Mouse (Mus musculus): Measurements from ENCODE around the gene Kcna10. TPM values are rescaled to one million over a fixed set of nuclear protein-coding genes. Genes with fewer than 3 reads are reported as not detected.

The Kcna10 gene
- polyA plus RNA-seq, 1 experiment from 2014 or later, result not detected

GRCm38 (mm10) chr3:107171964-107172363 is 10.9 kb upstream of the Kcna10 start:
- no peak for ATAC-seq
- H3K9me3 ChIP-seq (replicated peaks), result no peaks in the 10 kb centered on the region
- no peak overlapping the region for H3K4me2 ChIP-seq
- H3K27ac ChIP-seq, result no peak overlapping the region
- H3K36me3 ChIP-seq (ENCODE audit: poor library complexity, severe bottlenecking), result no peaks in the 10 kb centered on the region
- no peak overlapping the region for H3K9ac ChIP-seq
- no peaks in the 10 kb centered on the region for H3K4me1 ChIP-seq
- no peak overlapping the region for H3K4me3 ChIP-seq
- 79% methylated on average over 3 of the region's 3 CpGs for WGBS
- H3K27me3 ChIP-seq, result no peaks in the 10 kb centered on the region

- Histone ChIP-seq H3K4me3 (no peak overlapping the region), H3K4me2 (no peak overlapping the region), H3K4me1 (no peaks in the 10 kb centered on the region), H3K27ac (no peak overlapping the region), H3K9ac (no peak overlapping the region), H3K36me3 (ENCODE audit: poor library complexity, severe bottlenecking) (no peaks in the 10 kb centered on the region), H3K9me3 (replicated peaks) (no peaks in the 10 kb centered on the region), H3K27me3 (no peaks in the 10 kb centered on the region)
- ATAC-seq, result no peak
- 95% methylated on average over 1 of the region's 1 CpGs for WGBS
Measured at GRCm38 (mm10) chr3:107172556-107172955, 10.3 kb upstream of the Kcna10 start.

- Histone ChIP-seq H3K36me3 (ENCODE audit: poor library complexity, severe bottlenecking) (no peaks in the 10 kb centered on the region), H3K4me3 (no peak overlapping the region), H3K9me3 (replicated peaks) (no peaks in the 10 kb centered on the region), H3K4me1 (no peaks in the 10 kb centered on the region), H3K27ac (no peak overlapping the region), H3K4me2 (no peak overlapping the region), H3K9ac (no peak overlapping the region), H3K27me3 (no peaks in the 10 kb centered on the region)
- ATAC-seq, result no peak
- WGBS, result 76% methylated on average over 4 of the region's 4 CpGs
Measured at GRCm38 (mm10) chr3:107175486-107175885, 7.4 kb upstream of the Kcna10 start.

- no peak overlapping the region for H3K27ac ChIP-seq
- no peak overlapping the region for H3K9ac ChIP-seq
- H3K36me3 ChIP-seq (ENCODE audit: poor library complexity, severe bottlenecking), result no peaks in the 10 kb centered on the region
- peak; percentile 90 for ATAC-seq
- H3K4me2 ChIP-seq, result no peak overlapping the region
- H3K27me3 ChIP-seq, result no peaks in the 10 kb centered on the region
- 73% methylated on average over 9 of the region's 9 CpGs for WGBS
- H3K4me1 ChIP-seq, result no peaks in the 10 kb centered on the region
- no peak overlapping the region for H3K4me3 ChIP-seq
- H3K9me3 ChIP-seq (replicated peaks), result no peaks in the 10 kb centered on the region
Measured at GRCm38 (mm10) chr3:107176501-107176900, 6.4 kb upstream of the Kcna10 start.

- 82% methylated on average over 2 of the region's 2 CpGs for WGBS
- Histone ChIP-seq H3K27ac (no peak overlapping the region), H3K4me2 (no peak overlapping the region), H3K27me3 (no peaks in the 10 kb centered on the region), H3K4me3 (no peak overlapping the region), H3K36me3 (ENCODE audit: poor library complexity, severe bottlenecking) (no peaks in the 10 kb centered on the region), H3K9ac (no peak overlapping the region), H3K9me3 (replicated peaks) (no peaks in the 10 kb centered on the region), H3K4me1 (no peaks in the 10 kb centered on the region)
- no peak for ATAC-seq
Measured at GRCm38 (mm10) chr3:107180860-107181259, 2.0 kb upstream of the Kcna10 start.

GRCm38 (mm10) chr3:107183178-107183577 is 322 bp downstream of the Kcna10 start:
- Histone ChIP-seq H3K9me3 (replicated peaks) (no peaks in the 10 kb centered on the region), H3K4me2 (no peak overlapping the region), H3K27ac (no peak overlapping the region), H3K4me1 (no peaks in the 10 kb centered on the region), H3K9ac (no peak overlapping the region), H3K36me3 (ENCODE audit: poor library complexity, severe bottlenecking) (no peaks in the 10 kb centered on the region), H3K4me3 (no peak overlapping the region), H3K27me3 (no peaks in the 10 kb centered on the region)
- ATAC-seq, result no peak
- WGBS, result 85% methylated on average over 3 of the region's 3 CpGs

- Histone ChIP-seq H3K4me1 (peaks cover 3% of the 10 kb centered on the region; the same call in 1 of the 2 replicates), H3K9ac (no peak overlapping the region), H3K36me3 (ENCODE audit: poor library complexity, severe bottlenecking) (no peaks in the 10 kb centered on the region), H3K4me2 (no peak overlapping the region), H3K9me3 (replicated peaks) (no peaks in the 10 kb centered on the region), H3K27ac (no peak overlapping the region), H3K27me3 (no peaks in the 10 kb centered on the region), H3K4me3 (no peak overlapping the region)
- WGBS, result 80% methylated on average over 3 of the region's 3 CpGs
- ATAC-seq, result no peak
Measured at GRCm38 (mm10) chr3:107185597-107185996, 2.7 kb downstream of the Kcna10 start.

GRCm38 (mm10) chr3:107187022-107187421 is 4.2 kb downstream of the Kcna10 start:
- 75% methylated on average over 4 of the region's 4 CpGs for WGBS
- Histone ChIP-seq H3K27me3 (no peaks in the 10 kb centered on the region), H3K9me3 (replicated peaks) (no peaks in the 10 kb centered on the region), H3K4me1 (peaks cover 5% of the 10 kb centered on the region; the same call in 1 of the 2 replicates), H3K9ac (no peak overlapping the region), H3K27ac (no peak overlapping the region), H3K36me3 (ENCODE audit: poor library complexity, severe bottlenecking) (no peaks in the 10 kb centered on the region), H3K4me3 (no peak overlapping the region), H3K4me2 (no peak overlapping the region)
- no peak for ATAC-seq

- ATAC-seq, result peak; percentile 87
- Histone ChIP-seq H3K4me3 (no peak overlapping the region), H3K4me2 (no peak overlapping the region), H3K36me3 (ENCODE audit: poor library complexity, severe bottlenecking) (no peaks in the 10 kb centered on the region), H3K27me3 (0 out of 2 replicates have a peak, but pooled peaks cover 2% of the 10 kb centered on the region), H3K27ac (no peak overlapping the region), H3K4me1 (peaks cover 5% of the 10 kb centered on the region; the same call in 1 of the 2 replicates), H3K9me3 (replicated peaks) (no peaks in the 10 kb centered on the region), H3K9ac (no peak overlapping the region)
- 48% methylated on average over 6 of the region's 6 CpGs for WGBS
Measured at GRCm38 (mm10) chr3:107188226-107188899, 5.5 kb downstream of the Kcna10 start.

GRCm38 (mm10) chr3:107201310-107202180 is 18.7 kb downstream of the Kcna10 start:
- 0 out of 2 replicates have a peak, but pooled peaks cover 7% of the 10 kb centered on the region for H3K4me1 ChIP-seq
- H3K36me3 ChIP-seq (ENCODE audit: poor library complexity, severe bottlenecking), result no peaks in the 10 kb centered on the region
- H3K9me3 ChIP-seq (replicated peaks), result no peaks in the 10 kb centered on the region
- no peak overlapping the region for H3K27ac ChIP-seq
- no peak overlapping the region for H3K4me2 ChIP-seq
- no peaks in the 10 kb centered on the region for H3K27me3 ChIP-seq
- peak; percentile 57 for ATAC-seq
- H3K4me3 ChIP-seq, result no peak overlapping the region
- H3K9ac ChIP-seq, result no peak overlapping the region
- WGBS, result 33% methylated on average over 9 of the region's 9 CpGs

- Histone ChIP-seq H3K9me3 (replicated peaks) (no peaks in the 10 kb centered on the region), H3K36me3 (ENCODE audit: poor library complexity, severe bottlenecking) (no peaks in the 10 kb centered on the region), H3K9ac (no peak overlapping the region), H3K4me1 (peaks cover 12% of the 10 kb centered on the region; the same call in 1 of the 2 replicates), H3K27me3 (no peaks in the 10 kb centered on the region), H3K27ac (no peak overlapping the region), H3K4me3 (no peak overlapping the region), H3K4me2 (no peak overlapping the region)
- ATAC-seq, result no peak
- 80% methylated on average over 3 of the region's 3 CpGs for WGBS
Measured at GRCm38 (mm10) chr3:107204413-107204812, 21.6 kb downstream of the Kcna10 start.

- Histone ChIP-seq H3K4me2 (no peak overlapping the region), H3K27ac (no peak overlapping the region), H3K4me3 (no peak overlapping the region), H3K27me3 (no peaks in the 10 kb centered on the region), H3K9me3 (replicated peaks) (no peaks in the 10 kb centered on the region), H3K4me1 (peaks cover 12% of the 10 kb centered on the region; the same call in 1 of the 2 replicates), H3K9ac (no peak overlapping the region), H3K36me3 (ENCODE audit: poor library complexity, severe bottlenecking) (no peaks in the 10 kb centered on the region)
- ATAC-seq, result no peak
Measured at GRCm38 (mm10) chr3:107205170-107205569, 22.3 kb downstream of the Kcna10 start.
